Mouse (Mus musculus) activated CD4-positive, CD25-positive, alpha-beta regulatory T cell, adult 4 months (primary cell): ENCODE data around the gene Tom1l2. TPM values are rescaled to one million over a fixed set of nuclear protein-coding genes. Genes with fewer than 3 reads are reported as not detected.

Experiments
- ATAC-seq: one replicate; pipeline ENCODE4 v1.8.0; 2017
- polyA plus RNA-seq, 2 experiments: library from polyadenylated mRNA; unstranded; fragments of 100-300 nt; shearing (Covaris generic); gene quantifications; one replicate each; pipeline ENCODE4 v1.2.1; 2017

Gene Tom1l2
- polyA plus RNA-seq, 2 experiments from 2014 or later, result 15.2 to 20.8 TPM

- ATAC-seq, result no peak
These were observed 90.3 kb downstream of the Tom1l2 start for GRCm38 (mm10) chr11:60262396-60262795.

GRCm38 (mm10) chr11:60260743-60261142 lies 92.0 kb downstream of the Tom1l2 start:
- no peak for ATAC-seq

- ATAC-seq, result no peak
These were observed 95.0 kb downstream of the Tom1l2 start for GRCm38 (mm10) chr11:60257696-60258095.

- ATAC-seq, result no peak
These were observed 96.0 kb downstream of the Tom1l2 start for GRCm38 (mm10) chr11:60256713-60257112.

GRCm38 (mm10) chr11:60256176-60256681 lies 96.5 kb downstream of the Tom1l2 start:
- no peak for ATAC-seq

GRCm38 (mm10) chr11:60255639-60256038 lies 97.1 kb downstream of the Tom1l2 start:
- ATAC-seq, result no peak

- ATAC-seq, result no peak
These were observed 97.5 kb downstream of the Tom1l2 start for GRCm38 (mm10) chr11:60255181-60255580.

- no peak for ATAC-seq
These were observed 98.4 kb downstream of the Tom1l2 start for GRCm38 (mm10) chr11:60254308-60254707.

- no peak for ATAC-seq
These were observed 99.2 kb downstream of the Tom1l2 start for GRCm38 (mm10) chr11:60253546-60253945.

GRCm38 (mm10) chr11:60250971-60251643 lies 101.6 kb downstream of the Tom1l2 start:
- no peak for ATAC-seq

- no peak for ATAC-seq
These were observed 102.8 kb downstream of the Tom1l2 start for GRCm38 (mm10) chr11:60249885-60250284.

GRCm38 (mm10) chr11:60248596-60249404 lies 103.9 kb downstream of the Tom1l2 start:
- ATAC-seq, result no peak

- no peak for ATAC-seq
These were observed 104.8 kb downstream of the Tom1l2 start for GRCm38 (mm10) chr11:60247753-60248550.

GRCm38 (mm10) chr11:60246077-60246476 lies 106.6 kb downstream of the Tom1l2 start:
- ATAC-seq, result no peak

- no peak for ATAC-seq
These were observed 108.1 kb downstream of the Tom1l2 start for GRCm38 (mm10) chr11:60244503-60245143.

- no peak for ATAC-seq
These were observed 112.2 kb downstream of the Tom1l2 start for GRCm38 (mm10) chr11:60240509-60240908.

- ATAC-seq, result no peak
These were observed 117.4 kb downstream of the Tom1l2 start for GRCm38 (mm10) chr11:60235351-60235750.

- ATAC-seq, result no peak
These were observed 119.5 kb downstream of the Tom1l2 start for GRCm38 (mm10) chr11:60233235-60233634.

- no peak for ATAC-seq
These were observed 120.2 kb downstream of the Tom1l2 start for GRCm38 (mm10) chr11:60232441-60233058.

- no peak for ATAC-seq
These were observed 120.8 kb downstream of the Tom1l2 start for GRCm38 (mm10) chr11:60231951-60232350.

- no peak for ATAC-seq
These were observed 121.4 kb downstream of the Tom1l2 start for GRCm38 (mm10) chr11:60231326-60231725.

GRCm38 (mm10) chr11:60230512-60230911 lies 122.2 kb downstream of the Tom1l2 start:
- ATAC-seq, result no peak
